Mouse (Mus musculus) lung, adult 18-20 months (tissue): ENCODE measurements at regions not wholly inside any gene's neighbourhood (a gene's known extent, or its start where the extent isn't known, plus 50 kb on each side); places are given as distances from the start of the nearest gene placed in this dataset.
"Not testable (repeated sequence)": the region's sequence is repeated elsewhere in the genome, so short reads cannot be mapped to it uniquely, and the experiment has no call there.

ENCODE experiments used
- DNase-seq, 2 experiments: peaks; one replicate each; pipeline ENCODE4 v3.0.0; 2022; ENCODE audit warnings: mixed read lengths in 2 of 2

- DNase-seq: peak; percentile 15 to 35
These were observed 144.6 kb upstream of the Rbbp6 start for GRCm38 (mm10) chr7:122820587-122821535.

- peak; percentile 22 to 44 for DNase-seq
These were observed 142.1 kb upstream of the Rbbp6 start for GRCm38 (mm10) chr7:122823429-122823828.

- no peak for DNase-seq
These were observed 126.4 kb upstream of the Rbbp6 start for GRCm38 (mm10) chr7:122839091-122839490.

- no peak for DNase-seq
These were observed 120.7 kb upstream of the Rbbp6 start for GRCm38 (mm10) chr7:122844831-122845230.

GRCm38 (mm10) chr7:122847376-122847775 is 118.1 kb upstream of the Rbbp6 start:
- DNase-seq: no peak

GRCm38 (mm10) chr7:122873386-122873785 is 92.1 kb upstream of the Rbbp6 start:
- DNase-seq: no peak

- no peak for DNase-seq
These were observed 89.2 kb upstream of the Rbbp6 start for GRCm38 (mm10) chr7:122876286-122876685.

- DNase-seq: not testable (repeated sequence)
These were observed 83.5 kb upstream of the Rbbp6 start for GRCm38 (mm10) chr7:122881890-122882500.

GRCm38 (mm10) chr7:122886737-122887136 is 78.7 kb upstream of the Rbbp6 start:
- no peak for DNase-seq

- DNase-seq: no peak
These were observed 68.3 kb upstream of the Rbbp6 start for GRCm38 (mm10) chr7:122897148-122897547.

GRCm38 (mm10) chr7:122906056-122906455 is 59.4 kb upstream of the Rbbp6 start:
- DNase-seq: no peak

GRCm38 (mm10) chr7:122909296-122909695 is 56.2 kb upstream of the Rbbp6 start:
- no peak for DNase-seq
